Mouse (Mus musculus): Measurements from ENCODE around the gene Dnajc7. TPM values are rescaled to one million over a fixed set of nuclear protein-coding genes. Genes with fewer than 3 reads are reported as not detected.

The Dnajc7 gene
- polyA plus RNA-seq, 1 experiment from 2014 or later = 213 TPM

Other genes starting within 250 kb of the Dnajc7 start
- 107 and 109 TPM in 2 replicates for gene Jup, start 222.4 kb downstream of the Dnajc7 start, polyA plus RNA-seq (2016; fragmentation: Nextera tagmentation; extraction: Ambion mirVana)
- 69.7 and 78.3 TPM in 2 replicates for gene P3h4, start 205.3 kb downstream of the Dnajc7 start, polyA plus RNA-seq (2016; fragmentation: Nextera tagmentation; extraction: Ambion mirVana)
- gene Fkbp10, start 204.5 kb downstream of the Dnajc7 start, polyA plus RNA-seq (2016; fragmentation: Nextera tagmentation; extraction: Ambion mirVana) = 114 and 124 TPM in 2 replicates
- 101 and 104 TPM in 2 replicates for gene Nt5c3b, start 178.4 kb downstream of the Dnajc7 start, polyA plus RNA-seq (2016; fragmentation: Nextera tagmentation; extraction: Ambion mirVana)
- 0.65 and 0.76 TPM in 2 replicates for gene Klhl10, start 178.3 kb downstream of the Dnajc7 start, polyA plus RNA-seq (2016; fragmentation: Nextera tagmentation; extraction: Ambion mirVana)
- 9.5 and 9.8 TPM in 2 replicates for gene Klhl11, start 147.4 kb downstream of the Dnajc7 start, polyA plus RNA-seq (2016; fragmentation: Nextera tagmentation; extraction: Ambion mirVana)
- gene Acly, start 92.2 kb downstream of the Dnajc7 start, polyA plus RNA-seq (2016; fragmentation: Nextera tagmentation; extraction: Ambion mirVana) = 93.7 and 99.0 TPM in 2 replicates
- 0.30 and 0.77 TPM in 2 replicates for gene Ttc25, start 74.6 kb downstream of the Dnajc7 start, polyA plus RNA-seq (2016; fragmentation: Nextera tagmentation; extraction: Ambion mirVana)
- 21.6 and 22.1 TPM in 2 replicates for gene Cnp, start 45.3 kb downstream of the Dnajc7 start, polyA plus RNA-seq (2016; fragmentation: Nextera tagmentation; extraction: Ambion mirVana)
- 59.7 and 60.7 TPM in 2 replicates for gene Nkiras2, start 924 bp downstream of the Dnajc7 start, polyA plus RNA-seq (2016; fragmentation: Nextera tagmentation; extraction: Ambion mirVana)
- gene Zfp385c, start 72.3 kb upstream of the Dnajc7 start, polyA plus RNA-seq (2016; fragmentation: Nextera tagmentation; extraction: Ambion mirVana) = 0.41 TPM in 1 of 2 replicates, not detected in the other
- gene Dhx58, start 84.1 kb upstream of the Dnajc7 start, polyA plus RNA-seq (2016; fragmentation: Nextera tagmentation; extraction: Ambion mirVana) = 0.74 and 0.90 TPM in 2 replicates
- 45.4 and 49.0 TPM in 2 replicates for gene Kat2a, start 92.3 kb upstream of the Dnajc7 start, polyA plus RNA-seq (2016; fragmentation: Nextera tagmentation; extraction: Ambion mirVana)
- gene Hspb9, start 93.7 kb upstream of the Dnajc7 start, polyA plus RNA-seq (2016; fragmentation: Nextera tagmentation; extraction: Ambion mirVana) = 0.27 TPM in 1 of 2 replicates, not detected in the other
- gene Rab5c, start 118.0 kb upstream of the Dnajc7 start, polyA plus RNA-seq (2016; fragmentation: Nextera tagmentation; extraction: Ambion mirVana) = 10.5 and 11.4 TPM in 2 replicates
- not detected in 2 replicates for gene Kcnh4, start 139.8 kb upstream of the Dnajc7 start, polyA plus RNA-seq (2016; fragmentation: Nextera tagmentation; extraction: Ambion mirVana)
- gene Hcrt, start 142.8 kb upstream of the Dnajc7 start, polyA plus RNA-seq (2016; fragmentation: Nextera tagmentation; extraction: Ambion mirVana) = not detected in 2 replicates
- 6.5 and 7.0 TPM in 2 replicates for gene Ghdc, start 150.8 kb upstream of the Dnajc7 start, polyA plus RNA-seq (2016; fragmentation: Nextera tagmentation; extraction: Ambion mirVana)
- gene Stat5b, start 230.6 kb upstream of the Dnajc7 start, polyA plus RNA-seq (2016; fragmentation: Nextera tagmentation; extraction: Ambion mirVana) = 35.0 and 35.3 TPM in 2 replicates
- gene Stat5a, start 239.2 kb upstream of the Dnajc7 start, polyA plus RNA-seq (2016; fragmentation: Nextera tagmentation; extraction: Ambion mirVana) = 6.6 and 8.3 TPM in 2 replicates

All from heart, embryonic 12.5 days (tissue).